Mouse (Mus musculus): ENCODE measurements at regions not wholly inside any gene's neighbourhood (a gene's known extent, or its start where the extent isn't known, plus 50 kb on each side); places are given as distances from the start of the nearest gene placed in this dataset.
"Not testable (repeated sequence)": the region's sequence is repeated elsewhere in the genome, so short reads cannot be mapped to it uniquely, and the experiment has no call there.

- intact Hi-C loops (cut with DNase I; ENCODE audit: low total_unique reads): no loop called here
- DNase-seq: no peak
Observed at GRCm38 (mm10) chr3:101224091-101224490, 63.6 kb downstream of the Cd2 start.

- intact Hi-C loops (cut with DNase I; ENCODE audit: low total_unique reads): no loop called here
- no peak for DNase-seq
Observed at GRCm38 (mm10) chr3:101219897-101220296, 67.8 kb downstream of the Cd2 start.

- intact Hi-C loops (cut with DNase I; ENCODE audit: low total_unique reads): no loop called here
- DNase-seq: no peak
Observed at GRCm38 (mm10) chr3:101216711-101217110, 71.0 kb downstream of the Cd2 start.

- no peak for DNase-seq
- intact Hi-C loops (cut with DNase I; ENCODE audit: low total_unique reads): no loop called here
Observed at GRCm38 (mm10) chr3:101213212-101213562, 74.6 kb downstream of the Cd2 start.

GRCm38 (mm10) chr3:101212403-101213211 is 75.1 kb downstream of the Cd2 start:
- intact Hi-C loops (cut with DNase I; ENCODE audit: low total_unique reads): no loop called here
- DNase-seq: peak; percentile 58

- no peak for DNase-seq
- intact Hi-C loops (cut with DNase I; ENCODE audit: low total_unique reads): no loop called here
Observed at GRCm38 (mm10) chr3:101211936-101212335, 75.8 kb downstream of the Cd2 start.

GRCm38 (mm10) chr3:101209546-101209945 is 78.2 kb downstream of the Cd2 start:
- no peak for DNase-seq
- intact Hi-C loops (cut with DNase I; ENCODE audit: low total_unique reads): no loop called here

GRCm38 (mm10) chr3:101208751-101209150 is 79.0 kb downstream of the Cd2 start:
- no peak for DNase-seq
- intact Hi-C loops (cut with DNase I; ENCODE audit: low total_unique reads): no loop called here

- DNase-seq: peak; percentile 29
- intact Hi-C loops (cut with DNase I; ENCODE audit: low total_unique reads): not testable (repeated sequence)
Observed at GRCm38 (mm10) chr3:101206172-101206571, 81.6 kb downstream of the Cd2 start.

GRCm38 (mm10) chr3:101194725-101195124 is 84.6 kb upstream of the Ptgfrn start:
- intact Hi-C loops (cut with DNase I; ENCODE audit: low total_unique reads): no loop called here
- DNase-seq: no peak

GRCm38 (mm10) chr3:101194319-101194718 is 84.2 kb upstream of the Ptgfrn start:
- intact Hi-C loops (cut with DNase I; ENCODE audit: low total_unique reads): no loop called here
- DNase-seq: no peak

- DNase-seq: no peak
- intact Hi-C loops (cut with DNase I; ENCODE audit: low total_unique reads): no loop called here
Observed at GRCm38 (mm10) chr3:101191298-101191986, 81.4 kb upstream of the Ptgfrn start.

- intact Hi-C loops (cut with DNase I; ENCODE audit: low total_unique reads): no loop called here
- no peak for DNase-seq
Observed at GRCm38 (mm10) chr3:101181958-101182357, 71.9 kb upstream of the Ptgfrn start.

- intact Hi-C loops (cut with DNase I; ENCODE audit: low total_unique reads): no loop called here
- DNase-seq: no peak
Observed at GRCm38 (mm10) chr3:101173954-101174353, 63.9 kb upstream of the Ptgfrn start.

GRCm38 (mm10) chr3:101170037-101171019 is 60.2 kb upstream of the Ptgfrn start:
- intact Hi-C loops (cut with DNase I; ENCODE audit: low total_unique reads): no loop called here
- DNase-seq: no peak

GRCm38 (mm10) chr3:101167026-101167425 is 56.9 kb upstream of the Ptgfrn start:
- DNase-seq: no peak
- intact Hi-C loops (cut with DNase I; ENCODE audit: low total_unique reads): loop anchor here (10.0 kb wide), 1 partner anchor 192 kb away; no protein-coding TSS in a partner anchor

- DNase-seq: no peak
- intact Hi-C loops (cut with DNase I; ENCODE audit: low total_unique reads): loop anchor here (10.0 kb wide), 1 partner anchor 192 kb away; no protein-coding TSS in a partner anchor
Observed at GRCm38 (mm10) chr3:101166580-101166979, 56.5 kb upstream of the Ptgfrn start.

GRCm38 (mm10) chr3:101165261-101165660 is 55.2 kb upstream of the Ptgfrn start:
- intact Hi-C loops (cut with DNase I; ENCODE audit: low total_unique reads): loop anchor here (10.0 kb wide), 1 partner anchor 190 kb away; no protein-coding TSS in a partner anchor
- no peak for DNase-seq

GRCm38 (mm10) chr3:101164771-101165170 is 54.7 kb upstream of the Ptgfrn start:
- DNase-seq: no peak
- intact Hi-C loops (cut with DNase I; ENCODE audit: low total_unique reads): loop anchor here (10.0 kb wide), 1 partner anchor 190 kb away; no protein-coding TSS in a partner anchor
